Mouse (Mus musculus): ENCODE data around the gene Phlda1.

DNA sequence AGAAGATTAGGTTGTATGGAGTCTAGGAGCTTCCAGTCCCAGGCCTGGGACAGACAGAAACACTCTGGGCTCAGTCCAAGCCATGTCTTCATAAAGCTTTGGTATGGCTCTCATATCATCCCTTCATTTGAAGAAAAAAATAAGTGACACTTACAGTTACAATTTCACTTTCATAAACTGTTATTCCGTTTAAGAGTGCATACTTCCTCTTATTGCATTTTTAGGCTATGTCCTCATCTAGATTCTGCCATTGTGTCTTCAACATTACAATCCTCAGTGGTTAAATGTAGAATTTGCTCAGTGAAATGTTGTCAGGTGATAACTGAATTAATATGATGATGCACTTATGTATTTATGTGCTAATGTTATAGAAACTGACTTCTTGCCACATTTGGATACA, 41.3 kb upstream of the Phlda1 start:
- TF ChIP-seq TAL1 (IDR thresholded peaks at IDR 0.05; ENCODE audit: low read length) (no peak), GATA1 (IDR thresholded peaks at IDR 0.05; ENCODE audit: low read length) (no peak)

Data from erythroblast, embryonic 14.5 days (primary cell).